Mouse (Mus musculus) megakaryocyte, embryonic 14.5 days (primary cell): ENCODE results near the gene Crtc3. TPM values are rescaled to one million over a fixed set of nuclear protein-coding genes. Genes with fewer than 3 reads are reported as not detected.

Experiments used
- H3K27me3 ChIP-seq: replicated peaks from 2 replicates; pipeline ENCODE3; 2012; ENCODE audit warnings: inconsistent platforms
- H3K36me3 ChIP-seq: replicated peaks from 2 replicates; pipeline ENCODE3; 2012; ENCODE audit warnings: low read length, inconsistent platforms, mixed read lengths
- H3K4me1 ChIP-seq: 2 replicates; pipeline ENCODE4 v1.6.1; 2012; ENCODE audit warnings: inconsistent platforms
- H3K4me3 ChIP-seq: replicated peaks from 2 replicates; pipeline ENCODE3; 2012; ENCODE audit warnings: moderate library complexity, mild to moderate bottlenecking, inconsistent platforms
- H3K9me3 ChIP-seq: 2 replicates; pipeline ENCODE4 v1.6.1; 2012; ENCODE audit warnings: inconsistent platforms
- FLI1 ChIP-seq: IDR thresholded peaks from 2 replicates; pipeline ENCODE4 v1.6.1; 2012; ENCODE audit warnings: low read length, inconsistent platforms, mixed read lengths
- GATA1 ChIP-seq: IDR thresholded peaks from 3 replicates; pipeline ENCODE4 v1.6.1; 2012; ENCODE audit warnings: mixed read lengths, low read length, inconsistent platforms, borderline replicate concordance
- polyA plus RNA-seq: library from polyadenylated mRNA; stranded (reverse); fragments of >175 nt; gene quantifications from 2 replicates; pipeline ENCODE4 v1.2.3, GENCODE M21; 2012; ENCODE audit warnings: low replicate concordance; ENCODE audit not compliant: insufficient read depth

Crtc3 gene
- polyA plus RNA-seq, 1 experiment = 9.4 TPM

- H3K4me3 ChIP-seq = no peak overlapping the region
- no peaks in the 10 kb centered on the region for H3K27me3 ChIP-seq
- no peak for TF ChIP-seq GATA1
- no peak for TF ChIP-seq FLI1
- H3K4me1 ChIP-seq = peaks cover 13% of the 10 kb centered on the region; the same call in 1 of the 2 replicates
- H3K36me3 ChIP-seq = no peaks in the 10 kb centered on the region
- H3K9me3 ChIP-seq = no peaks in the 10 kb centered on the region
Observed at GRCm38 (mm10) chr7:80548513-80549260, 140.0 kb downstream of the Crtc3 start.

GRCm38 (mm10) chr7:80542139-80542831, 146.4 kb downstream of the Crtc3 start:
- peaks cover 9% of the 10 kb centered on the region for H3K36me3 ChIP-seq
- H3K27me3 ChIP-seq = no peaks in the 10 kb centered on the region
- no peaks in the 10 kb centered on the region for H3K9me3 ChIP-seq
- peaks cover 54% of the 10 kb centered on the region for H3K4me1 ChIP-seq
- H3K4me3 ChIP-seq = no peak overlapping the region
- no peak for TF ChIP-seq FLI1
- TF ChIP-seq GATA1 = no peak

GRCm38 (mm10) chr7:80539581-80539980, 149.1 kb downstream of the Crtc3 start:
- TF ChIP-seq GATA1 (no peak), FLI1 (no peak)
- no peaks in the 10 kb centered on the region for H3K27me3 ChIP-seq
- peaks cover 68% of the 10 kb centered on the region for H3K4me1 ChIP-seq
- no peaks in the 10 kb centered on the region for H3K9me3 ChIP-seq
- peaks cover 12% of the 10 kb centered on the region for H3K36me3 ChIP-seq
- no peak overlapping the region for H3K4me3 ChIP-seq

Other genes starting within 250 kb of the Crtc3 start
- 2.4 and 150 TPM in 2 replicates for gene Blm, start 153.8 kb downstream of the Crtc3 start, polyA plus RNA-seq
- 2.0 and 2.2 TPM in 2 replicates for gene Iqgap1, start 137.1 kb upstream of the Crtc3 start, polyA plus RNA-seq
- 3.6 and 5.8 TPM in 2 replicates for gene Zscan2, start 172.0 kb upstream of the Crtc3 start, polyA plus RNA-seq
- 4.8 and 13.1 TPM in 2 replicates for gene Wdr73, start 212.4 kb upstream of the Crtc3 start, polyA plus RNA-seq
- 7.8 TPM in 1 of 2 replicates, not detected in the other for gene Nmb, start 216.2 kb upstream of the Crtc3 start, polyA plus RNA-seq